Mouse (Mus musculus) bone marrow macrophage, adult 2 months (primary cell): Measurements from ENCODE around the gene Hbq1a.

Experiments
- CTCF ChIP-seq: IDR thresholded peaks from 2 replicates; pipeline ENCODE4 v1.5.1; 2012; ENCODE audit warnings: low read depth, mild to moderate bottlenecking, low read length, moderate library complexity
- POLR2A ChIP-seq: IDR thresholded peaks from 2 replicates; pipeline ENCODE4 v1.6.1; 2012; ENCODE audit warnings: mild to moderate bottlenecking, low read depth, low read length, borderline replicate concordance

- TF ChIP-seq POLR2A: no peak
- no peak for TF ChIP-seq CTCF
Observed at GRCm38 (mm10) chr11:32277736-32278457, 22.0 kb upstream of the Hbq1a start.
